Mouse (Mus musculus): ENCODE data around the gene Fam117a. TPM values are rescaled to one million over a fixed set of nuclear protein-coding genes. Genes with fewer than 3 reads are reported as not detected.
A peak's percentile ranks its signal among the peaks of the same experiment; 100 is the strongest.

Gene Fam117a
- polyA plus RNA-seq, 2 experiments: 71.6 to 103 TPM

DNA sequence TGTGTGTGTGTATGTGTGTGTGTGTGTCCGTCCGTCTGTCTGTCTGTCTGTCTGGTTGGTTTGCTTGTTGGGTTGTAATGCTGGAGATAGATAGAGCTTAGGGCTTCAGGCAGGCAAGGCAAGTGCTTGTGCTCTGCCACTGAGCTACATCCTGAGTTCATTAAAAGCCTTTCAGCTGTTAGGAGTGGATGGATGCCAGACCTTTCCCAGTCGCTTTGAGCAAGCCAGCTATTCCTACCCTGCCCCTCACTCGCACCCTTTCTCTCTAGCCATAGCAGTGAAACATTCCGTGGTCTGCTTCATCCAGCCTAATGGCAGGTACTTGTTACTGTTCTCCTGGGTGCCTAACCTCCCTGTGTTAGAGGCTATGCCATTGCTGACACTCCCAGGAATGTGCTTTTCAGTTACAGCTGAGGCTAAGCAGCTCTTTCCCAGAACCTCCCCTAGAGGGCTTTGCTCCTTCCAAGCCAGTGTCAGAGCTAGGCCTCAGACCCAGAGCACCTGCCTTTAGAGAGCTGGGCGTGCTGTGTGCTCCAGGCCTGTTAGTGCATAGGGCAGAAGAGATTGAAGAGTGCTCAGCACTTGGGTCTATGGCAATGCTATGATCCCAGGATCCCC lies 29.6 kb downstream of the Fam117a start:
- no peaks in the 10 kb centered on the region for H3K27me3 ChIP-seq (ENCODE audit: control insufficient read depth, insufficient read depth, low read length)
- 93% methylated on average over 6 of the region's 6 CpGs for WGBS (ENCODE audit: insufficient replicate concordance)
- DNase-seq (ENCODE audit: low read depth in 3 of 3, low spot score in 3 of 3): no peak

GRCm38 (mm10) chr11:95367011-95367735 lies 30.4 kb downstream of the Fam117a start:
- peaks cover 93% of the 10 kb centered on the region for H3K36me3 ChIP-seq (replicated peaks; ENCODE audit: control insufficient read depth, insufficient read depth, low read depth)
- ATAC-seq (ENCODE audit: insufficient read depth) (no peak), DNase-seq (ENCODE audit: low read depth in 3 of 3, low spot score in 3 of 3) (no peak)
- H3K4me2 ChIP-seq (ENCODE audit: low read depth): no peak overlapping the region
- 67% methylated on average over 8 of the region's 8 CpGs for WGBS (ENCODE audit: insufficient replicate concordance)
- no peaks in the 10 kb centered on the region; a peak in 1 of 4 replicates for H3K4me1 ChIP-seq (replicated peaks; ENCODE audit: control insufficient read depth in 2 of 2, insufficient read depth in 2 of 2, low read length in 1 of 2)
- no peaks in the 10 kb centered on the region for H3K9me3 ChIP-seq (ENCODE audit: control insufficient read depth, low read length)
- no peak overlapping the region for H3K9ac ChIP-seq (replicated peaks)
- no peak overlapping the region for H3K27ac ChIP-seq
- H3K4me3 ChIP-seq (ENCODE audit: insufficient read depth in 1 of 2, low read depth in 2 of 2, low read length in 2 of 2): no peak overlapping the region
- TF ChIP-seq EP300 (IDR thresholded peaks at IDR 0.05; ENCODE audit: low read depth): no peak
- TF ChIP-seq CTCF (IDR thresholded peaks at IDR 0.05; ENCODE audit: low read depth): no peak
- no peaks in the 10 kb centered on the region for H3K27me3 ChIP-seq (ENCODE audit: control insufficient read depth, insufficient read depth, low read length)

More for the DNA sequence above, 29.6 kb downstream of the Fam117a start:
- H3K4me3 ChIP-seq (ENCODE audit: insufficient read depth in 1 of 2, low read depth in 2 of 2, low read length in 2 of 2): no peak overlapping the region
- ATAC-seq (ENCODE audit: insufficient read depth): no peak
- no peaks in the 10 kb centered on the region for H3K9me3 ChIP-seq (ENCODE audit: control insufficient read depth, low read length)
- peaks cover 85% of the 10 kb centered on the region for H3K36me3 ChIP-seq (replicated peaks; ENCODE audit: control insufficient read depth, insufficient read depth, low read depth)
- H3K4me1 ChIP-seq (replicated peaks; ENCODE audit: control insufficient read depth in 2 of 2, insufficient read depth in 2 of 2, low read length in 1 of 2): no peaks in the 10 kb centered on the region; a peak in 1 of 4 replicates
- no peak overlapping the region for H3K9ac ChIP-seq (replicated peaks)
- TF ChIP-seq CTCF (IDR thresholded peaks at IDR 0.05; ENCODE audit: low read depth) (peak; percentile 21; the same call in 1 of the 2 replicates), EP300 (IDR thresholded peaks at IDR 0.05; ENCODE audit: low read depth) (no peak)
- no peak overlapping the region for H3K4me2 ChIP-seq (ENCODE audit: low read depth)
- no peak overlapping the region for H3K27ac ChIP-seq

GRCm38 (mm10) chr11:95368231-95368823 lies 31.5 kb downstream of the Fam117a start:
- WGBS (ENCODE audit: insufficient replicate concordance): 84% methylated on average over 8 of the region's 8 CpGs

GRCm38 (mm10) chr11:95368871-95369270 lies 32.1 kb downstream of the Fam117a start:
- Histone ChIP-seq H3K9me3 (ENCODE audit: control insufficient read depth, low read length) (no peaks in the 10 kb centered on the region), H3K4me1 (replicated peaks; ENCODE audit: control insufficient read depth in 2 of 2, insufficient read depth in 2 of 2, low read length in 1 of 2) (no peaks in the 10 kb centered on the region; a peak in 1 of 4 replicates), H3K27ac (no peak overlapping the region), H3K4me2 (ENCODE audit: low read depth) (no peak overlapping the region), H3K36me3 (replicated peaks; ENCODE audit: control insufficient read depth, insufficient read depth, low read depth) (peaks cover 98% of the 10 kb centered on the region), H3K9ac (replicated peaks) (no peak overlapping the region), H3K27me3 (ENCODE audit: control insufficient read depth, insufficient read depth, low read length) (no peaks in the 10 kb centered on the region), H3K4me3 (ENCODE audit: insufficient read depth in 1 of 2, low read depth in 2 of 2, low read length in 2 of 2) (no peak overlapping the region)
- TF ChIP-seq CTCF (IDR thresholded peaks at IDR 0.05; ENCODE audit: low read depth) (no peak), EP300 (IDR thresholded peaks at IDR 0.05; ENCODE audit: low read depth) (no peak)
- DNase-seq (ENCODE audit: low read depth in 3 of 3, low spot score in 3 of 3) (no peak), ATAC-seq (ENCODE audit: insufficient read depth) (no peak)
- 85% methylated on average over 4 of the region's 4 CpGs for WGBS (ENCODE audit: insufficient replicate concordance)

More at GRCm38 (mm10) chr11:95368231-95368823, 31.5 kb downstream of the Fam117a start:
- Histone ChIP-seq H3K36me3 (replicated peaks; ENCODE audit: control insufficient read depth, insufficient read depth, low read depth) (peaks cover 98% of the 10 kb centered on the region), H3K4me1 (replicated peaks; ENCODE audit: control insufficient read depth in 2 of 2, insufficient read depth in 2 of 2, low read length in 1 of 2) (no peaks in the 10 kb centered on the region; a peak in 1 of 4 replicates), H3K9me3 (ENCODE audit: control insufficient read depth, low read length) (no peaks in the 10 kb centered on the region), H3K27ac (no peak overlapping the region), H3K4me2 (ENCODE audit: low read depth) (no peak overlapping the region), H3K9ac (replicated peaks) (no peak overlapping the region), H3K27me3 (ENCODE audit: control insufficient read depth, insufficient read depth, low read length) (no peaks in the 10 kb centered on the region), H3K4me3 (ENCODE audit: insufficient read depth in 1 of 2, low read depth in 2 of 2, low read length in 2 of 2) (no peak overlapping the region)
- no peak for ATAC-seq (ENCODE audit: insufficient read depth)
- DNase-seq (ENCODE audit: low read depth in 3 of 3, low spot score in 3 of 3): no peak
- TF ChIP-seq EP300 (IDR thresholded peaks at IDR 0.05; ENCODE audit: low read depth): no peak
- no peak for TF ChIP-seq CTCF (IDR thresholded peaks at IDR 0.05; ENCODE audit: low read depth)
